Mouse (Mus musculus) forebrain, embryonic 14.5 days (tissue): Measurements from ENCODE around the gene Mettl8. TPM values are rescaled to one million over a fixed set of nuclear protein-coding genes. Genes with fewer than 3 reads are reported as not detected.

ENCODE experiments used
- ATAC-seq: fragments of 200-750 bp; cut with Nextera tagmentation; 2 replicates; pipeline ENCODE4 v1.8.0; 2017; ENCODE audit warnings: mild to moderate bottlenecking, moderate library complexity
- DNase-seq: peaks from one replicate; pipeline ENCODE4 v3.0.0-alpha.2; 2015; ENCODE audit warnings: low spot score
- H3K27ac ChIP-seq: fragments of 300-500 bp; sonication (generic); 2 replicates; pipeline ENCODE4 v1.5.1; 2014; ENCODE audit warnings: low read depth, mild to moderate bottlenecking, control low read depth, low read length, moderate library complexity
- H3K27me3 ChIP-seq: fragments of 300-500 bp; sonication (generic); replicated peaks from 2 replicates; pipeline ENCODE4 v1.6.1; 2014; ENCODE audit warnings: low read length, control low read depth, mixed read lengths; ENCODE audit not compliant: control insufficient read depth, insufficient read depth
- H3K36me3 ChIP-seq: fragments of 300-500 bp; sonication (generic); 2 replicates; pipeline ENCODE4 v1.6.1; 2014; ENCODE audit warnings: low read length, control low read depth; ENCODE audit not compliant: control insufficient read depth, insufficient read depth
- H3K4me1 ChIP-seq: fragments of 300-500 bp; sonication (generic); 2 replicates; pipeline ENCODE4 v1.6.1; 2014; ENCODE audit warnings: antibody characterized with exemption, low read length, control low read depth; ENCODE audit not compliant: control insufficient read depth, insufficient read depth
- H3K4me2 ChIP-seq: fragments of 300-500 bp; sonication (generic); 2 replicates; pipeline ENCODE4 v1.6.1; 2014; ENCODE audit warnings: mild to moderate bottlenecking, control low read depth, low read length
- H3K4me3 ChIP-seq: fragments of 300-500 bp; sonication (generic); 2 replicates; pipeline ENCODE4 v1.5.1; 2014; ENCODE audit warnings: low read depth, low read length, control low read depth
- H3K9ac ChIP-seq: fragments of 300-500 bp; sonication (generic); 2 replicates; pipeline ENCODE4 v1.6.1; 2014; ENCODE audit warnings: mild to moderate bottlenecking, low read length, control low read depth, moderate library complexity
- H3K9me3 ChIP-seq: fragments of 300-500 bp; sonication (generic); replicated peaks from 2 replicates; pipeline ENCODE4 v1.6.1; 2016; ENCODE audit warnings: low read length, control low read depth, mixed read lengths; ENCODE audit not compliant: control insufficient read depth
- WGBS: fragments of 180-500 bp; shearing (Covaris S2); extraction: QIAGEN DNeasy Blood & Tissue Kit; methylation state at CpG from one replicate; pipeline ENCODE4 v1.1.7; 2014; 5-methylcytosine and 5-hydroxymethylcytosine counted together
- polyA plus RNA-seq: library from polyadenylated mRNA; unstranded; fragments of >200 nt; fragmentation: Nextera tagmentation; extraction: Ambion mirVana; gene quantifications from 2 replicates; pipeline ENCODE4 v1.2.1, GENCODE M21; 2014

The Mettl8 gene
- polyA plus RNA-seq, 1 experiment from 2014 or later = 19.1 TPM

DNA sequence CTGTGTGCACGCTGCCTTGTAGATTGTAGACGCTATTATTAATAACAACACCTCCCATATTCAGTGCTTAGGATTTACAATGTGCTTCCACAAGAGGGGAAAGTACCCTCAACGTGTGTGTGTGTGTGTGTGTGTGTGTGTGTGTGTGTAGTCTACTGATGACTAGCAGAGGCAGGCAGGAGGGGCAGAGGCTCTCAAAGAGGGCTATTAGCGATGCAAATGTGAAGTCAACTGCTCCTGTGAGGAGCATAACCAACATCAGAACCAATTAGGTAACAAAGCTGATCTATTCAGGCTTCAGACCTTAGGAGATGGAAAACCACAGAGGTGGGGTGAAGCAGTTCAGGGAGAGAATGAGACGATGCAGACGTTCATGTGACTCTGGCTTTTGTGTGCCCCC, 95.3 kb downstream of the Mettl8 start:
- Histone ChIP-seq H3K27ac (no peak overlapping the region), H3K4me3 (no peak overlapping the region), H3K4me2 (no peak overlapping the region), H3K9ac (no peak overlapping the region), H3K27me3 (no peaks in the 10 kb centered on the region), H3K4me1 (no peaks in the 10 kb centered on the region), H3K9me3 (no peaks in the 10 kb centered on the region), H3K36me3 (no peaks in the 10 kb centered on the region)
- ATAC-seq = no peak
- WGBS = 49% methylated on average over 6 of the region's 6 CpGs
- peak; percentile 23 for DNase-seq

DNA sequence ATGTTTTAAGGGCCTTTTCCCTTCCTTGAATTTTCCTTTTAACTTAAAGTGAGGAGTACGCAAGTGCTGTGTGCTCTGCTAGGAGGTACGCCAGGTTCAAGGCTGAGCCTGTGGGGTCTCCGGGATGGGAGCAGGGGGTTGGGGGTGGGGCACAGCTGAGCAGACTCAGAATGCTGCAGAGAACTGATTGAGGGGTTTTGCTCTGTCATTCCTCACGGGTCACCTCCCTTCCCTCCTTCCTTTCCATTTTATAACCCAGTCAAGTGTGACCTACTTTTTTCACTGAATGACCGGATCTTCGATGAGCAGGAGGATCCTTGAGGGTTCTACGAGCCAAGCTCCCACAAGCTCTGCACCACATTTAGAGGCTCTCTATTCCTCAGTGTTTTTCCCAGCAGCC, 96.0 kb downstream of the Mettl8 start:
- Histone ChIP-seq H3K36me3 (no peaks in the 10 kb centered on the region), H3K9me3 (no peaks in the 10 kb centered on the region), H3K4me3 (no peak overlapping the region), H3K9ac (no peak overlapping the region), H3K27ac (no peak overlapping the region), H3K4me1 (no peaks in the 10 kb centered on the region), H3K27me3 (no peaks in the 10 kb centered on the region), H3K4me2 (no peak overlapping the region)
- no peak for DNase-seq
- ATAC-seq = no peak
- WGBS = 66% methylated on average over 7 of the region's 7 CpGs

DNA sequence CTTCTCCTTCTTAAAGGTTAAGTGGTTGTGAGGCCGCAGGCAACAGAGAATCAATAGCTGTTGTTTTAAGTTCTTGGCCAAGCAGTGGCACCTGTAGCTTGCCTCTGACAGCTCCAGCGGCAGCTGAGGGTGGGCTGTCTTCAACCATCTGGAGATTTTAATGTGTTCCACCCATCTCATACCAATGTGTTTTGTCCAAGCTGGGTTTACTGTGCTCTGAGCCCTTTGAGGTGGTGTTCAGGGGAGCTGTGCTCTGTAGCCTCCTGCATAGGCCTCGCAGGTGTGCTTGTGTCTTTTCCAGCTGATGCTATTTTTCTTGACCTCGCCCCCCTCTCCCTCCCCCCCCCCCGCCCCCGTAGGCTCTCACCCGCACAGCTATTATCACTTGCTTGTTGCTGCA, 96.8 kb downstream of the Mettl8 start:
- no peak overlapping the region for H3K27ac ChIP-seq
- no peak overlapping the region for H3K9ac ChIP-seq
- no peaks in the 10 kb centered on the region for H3K9me3 ChIP-seq
- no peaks in the 10 kb centered on the region for H3K27me3 ChIP-seq
- no peak overlapping the region for H3K4me3 ChIP-seq
- no peak overlapping the region for H3K4me2 ChIP-seq
- DNase-seq (no peak), ATAC-seq (no peak)
- WGBS = 92% methylated on average over 6 of the region's 7 CpGs
- H3K36me3 ChIP-seq = no peaks in the 10 kb centered on the region
- H3K4me1 ChIP-seq = no peaks in the 10 kb centered on the region

DNA sequence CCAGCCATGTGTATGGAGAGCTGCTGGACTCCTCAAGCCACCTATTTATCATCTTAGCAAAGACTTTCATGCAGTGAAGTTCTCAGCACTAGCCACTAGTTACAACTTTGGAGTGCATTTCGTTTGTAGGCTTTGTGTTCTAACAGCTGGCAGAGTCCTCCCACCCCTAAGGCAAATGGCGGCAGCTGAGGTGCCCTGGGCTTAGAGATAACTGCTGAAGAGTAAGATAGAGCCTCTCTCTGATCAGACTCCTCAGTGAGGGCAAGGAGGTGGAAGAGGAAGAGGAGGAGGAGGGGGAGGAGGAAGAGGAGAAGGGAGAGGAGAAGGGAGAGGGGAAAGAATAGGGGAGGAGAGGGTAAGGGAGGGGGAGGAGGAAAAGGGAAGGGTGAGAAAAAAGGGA, 101.8 kb downstream of the Mettl8 start:
- Histone ChIP-seq H3K27ac (no peak overlapping the region), H3K4me3 (no peak overlapping the region), H3K4me1 (no peaks in the 10 kb centered on the region), H3K36me3 (no peaks in the 10 kb centered on the region), H3K27me3 (no peaks in the 10 kb centered on the region), H3K9ac (no peak overlapping the region), H3K4me2 (no peak overlapping the region), H3K9me3 (no peaks in the 10 kb centered on the region)
- no peak for ATAC-seq
- 70% methylated on average over 2 of the region's 2 CpGs for WGBS
- no peak for DNase-seq

DNA sequence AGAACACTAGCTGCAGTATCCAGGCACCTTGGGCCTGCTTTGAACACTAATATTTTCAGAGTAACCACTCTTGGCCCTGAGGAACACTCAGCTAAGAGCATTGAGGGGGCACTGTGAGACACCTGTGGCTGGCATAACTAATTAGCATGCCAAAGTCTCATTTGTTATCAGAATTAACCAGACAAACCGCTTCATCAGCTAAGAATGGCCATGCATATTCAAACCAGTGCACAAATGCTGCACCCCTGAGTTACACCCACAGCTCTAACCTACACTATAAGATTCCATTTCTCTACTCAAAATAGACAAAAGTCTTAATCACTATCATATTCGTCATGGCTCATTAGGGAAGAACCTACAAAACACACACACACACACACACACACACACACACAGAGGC, 103.4 kb downstream of the Mettl8 start:
- H3K27ac ChIP-seq = no peak overlapping the region
- no peaks in the 10 kb centered on the region for H3K9me3 ChIP-seq
- 74% methylated on average over 2 of the region's 2 CpGs for WGBS
- H3K4me3 ChIP-seq = no peak overlapping the region
- no peak for ATAC-seq
- no peak for DNase-seq
- no peaks in the 10 kb centered on the region for H3K36me3 ChIP-seq
- no peaks in the 10 kb centered on the region for H3K27me3 ChIP-seq
- no peaks in the 10 kb centered on the region for H3K4me1 ChIP-seq
- H3K4me2 ChIP-seq = no peak overlapping the region
- no peak overlapping the region for H3K9ac ChIP-seq

DNA sequence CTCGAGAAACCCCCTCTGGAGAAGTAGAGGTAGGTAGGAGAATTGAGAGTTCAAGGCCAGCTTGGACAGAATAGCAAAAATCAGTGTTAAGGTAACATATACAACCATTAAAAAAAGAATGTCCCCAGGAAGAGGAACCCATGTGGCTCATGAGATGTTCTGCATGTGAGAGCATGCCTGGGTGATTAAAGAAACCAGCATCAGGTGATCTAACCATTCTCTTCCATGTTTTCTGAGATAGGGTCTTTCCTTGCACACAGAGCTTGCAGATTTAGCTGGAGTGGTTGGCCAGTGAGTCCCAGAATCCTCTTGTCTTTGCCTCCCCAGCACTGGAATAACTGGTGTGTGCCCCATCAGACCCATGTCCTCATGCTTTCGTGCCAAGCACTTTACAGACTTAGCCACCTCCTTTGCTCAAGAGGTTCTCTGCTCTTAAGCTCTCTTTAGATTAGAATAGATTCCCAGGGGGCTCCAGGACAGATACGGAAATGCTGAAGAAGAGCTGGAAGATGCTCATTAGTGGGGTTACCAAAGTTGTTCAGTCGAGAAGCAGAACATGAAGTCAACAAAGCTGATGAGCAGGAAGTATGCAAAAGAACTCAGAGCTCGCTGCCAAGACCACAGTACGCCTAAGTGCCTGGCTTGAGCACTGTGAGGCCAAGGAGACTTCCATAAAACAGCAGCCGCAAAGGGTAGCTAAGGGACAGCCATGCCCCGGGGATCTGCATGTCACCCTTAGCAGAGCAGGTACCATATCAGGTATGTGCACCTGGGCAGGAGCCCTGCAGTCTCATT, 110.7 kb downstream of the Mettl8 start:
- ATAC-seq (no peak), DNase-seq (no peak)
- no peaks in the 10 kb centered on the region for H3K27me3 ChIP-seq
- H3K4me1 ChIP-seq = no peaks in the 10 kb centered on the region
- no peak overlapping the region for H3K9ac ChIP-seq
- 84% methylated on average over 8 of the region's 8 CpGs for WGBS
- H3K4me2 ChIP-seq = no peak overlapping the region
- H3K27ac ChIP-seq = no peak overlapping the region
- no peak overlapping the region for H3K4me3 ChIP-seq
- no peaks in the 10 kb centered on the region for H3K9me3 ChIP-seq
- no peaks in the 10 kb centered on the region for H3K36me3 ChIP-seq

DNA sequence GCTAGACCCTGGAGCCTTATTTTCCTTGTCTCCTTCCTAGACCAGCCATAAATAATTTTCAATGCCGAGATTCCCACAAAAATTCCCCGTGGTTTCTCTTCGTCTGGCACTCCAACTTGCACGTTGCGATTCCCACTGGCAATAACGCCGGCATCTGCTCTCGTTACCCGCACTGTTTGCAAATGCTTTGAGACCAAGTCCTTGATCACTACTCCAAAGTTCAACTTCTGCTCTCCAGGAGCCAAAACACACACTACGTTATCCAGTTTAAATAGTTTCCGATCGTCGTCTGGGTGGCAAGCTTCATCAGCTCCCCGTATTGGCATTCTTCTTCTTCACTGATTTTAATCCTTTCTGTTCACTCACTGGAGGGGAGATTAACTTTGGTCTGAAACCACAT, 114.6 kb downstream of the Mettl8 start:
- Histone ChIP-seq H3K4me2 (no peak overlapping the region), H3K4me1 (no peaks in the 10 kb centered on the region), H3K9me3 (no peaks in the 10 kb centered on the region), H3K9ac (no peak overlapping the region), H3K27me3 (no peaks in the 10 kb centered on the region), H3K36me3 (no peaks in the 10 kb centered on the region), H3K4me3 (no peak overlapping the region), H3K27ac (no peak overlapping the region)
- DNase-seq (no peak), ATAC-seq (no peak)
- 71% methylated on average over 14 of the region's 14 CpGs for WGBS

DNA sequence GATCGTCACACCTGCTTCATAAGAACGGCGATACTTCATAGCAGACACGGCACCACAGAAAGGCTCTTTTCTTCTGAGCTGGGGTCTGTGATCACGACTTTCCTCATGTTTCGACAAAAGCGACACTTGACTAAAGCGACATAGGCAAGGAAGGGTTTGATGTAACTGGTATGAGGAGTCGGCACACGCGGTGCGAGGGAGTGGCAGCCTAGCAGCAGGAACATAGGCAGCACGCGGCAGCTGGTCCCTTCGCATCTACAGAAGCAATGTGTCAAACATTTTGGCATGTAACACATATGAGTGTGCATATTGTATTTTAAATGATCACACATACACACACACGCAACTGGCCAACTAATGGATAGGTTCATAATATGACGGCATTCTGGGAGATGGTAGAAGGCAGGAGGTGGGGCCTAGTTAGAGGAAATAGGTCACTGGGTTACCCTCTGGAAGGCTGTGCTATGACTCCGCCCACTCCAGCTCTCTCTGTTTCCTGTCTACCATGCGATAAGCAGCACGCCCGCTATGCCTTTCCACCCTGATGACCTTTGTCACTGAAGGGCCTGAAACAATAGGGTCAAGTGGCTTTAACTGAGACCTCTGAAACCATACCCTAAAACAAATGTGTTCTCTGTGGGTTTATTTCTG, 116.4 kb downstream of the Mettl8 start:
- ATAC-seq = no peak
- Histone ChIP-seq H3K9ac (no peak overlapping the region), H3K4me1 (no peaks in the 10 kb centered on the region), H3K27me3 (no peaks in the 10 kb centered on the region), H3K4me3 (no peak overlapping the region), H3K27ac (no peak overlapping the region), H3K9me3 (no peaks in the 10 kb centered on the region), H3K36me3 (no peaks in the 10 kb centered on the region), H3K4me2 (no peak overlapping the region)
- DNase-seq = no peak
- WGBS = 88% methylated on average over 21 of the region's 21 CpGs

DNA sequence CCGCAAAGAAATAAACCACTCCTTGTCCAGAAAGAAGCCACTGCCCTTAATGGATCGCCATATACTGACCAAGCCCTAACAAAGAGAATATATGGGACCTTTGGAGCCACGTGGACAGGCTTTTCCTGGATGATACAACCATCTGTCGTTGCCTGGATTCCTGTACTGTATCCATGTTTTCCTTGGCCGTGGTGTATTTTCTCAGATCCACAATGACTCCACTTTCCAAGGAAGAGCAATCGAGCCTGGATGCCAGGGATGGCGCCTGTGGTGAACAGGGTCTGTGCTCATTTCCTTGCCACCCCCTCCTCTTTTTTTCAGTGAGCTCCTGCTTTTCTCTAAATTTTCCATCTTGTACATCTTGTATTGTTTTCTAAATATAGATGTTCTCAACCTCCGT, 120.6 kb downstream of the Mettl8 start:
- DNase-seq = no peak
- ATAC-seq = no peak
- Histone ChIP-seq H3K9me3 (no peaks in the 10 kb centered on the region), H3K27ac (no peak overlapping the region), H3K4me2 (no peak overlapping the region), H3K36me3 (no peaks in the 10 kb centered on the region), H3K27me3 (no peaks in the 10 kb centered on the region), H3K9ac (no peak overlapping the region), H3K4me3 (no peak overlapping the region), H3K4me1 (no peaks in the 10 kb centered on the region)
- 84% methylated on average over 8 of the region's 8 CpGs for WGBS
